8 mouse cellular contexts compared by ENCODE assay signal in genomic region chr3:94757251-94758055, GRCm38 (mm10). TPM values are rescaled to one million over a fixed set of nuclear protein-coding genes. Genes with fewer than 3 reads are reported as not detected.
DNase-seq lines count a peak whose midpoint lies in the region; ATAC-seq lines count a peak whose summit lies in the region.
"Not testable (repeated sequence)": the region's sequence is repeated elsewhere in the genome, so short reads cannot be mapped to it uniquely, and the experiment has no call there.

No protein-coding gene starts in this region.

- peak overlapping the region; percentile 22; the same call in 1 of the 2 replicates for H3K9ac ChIP-seq in heart, embryonic 15.5 days
- H3K9ac ChIP-seq in intestine, embryonic 16.5 days (ENCODE audit: low read depth, low read length) = peak overlapping the region; percentile 42
- H3K9ac ChIP-seq in liver, embryonic 13.5 days = peak overlapping the region; percentile 50; the same call in 1 of the 2 replicates
- H3K9ac ChIP-seq in midbrain, embryonic 12.5 days (replicated peaks) = 0 out of 2 replicates have a peak overlapping the region, but pooled peaks have one; percentile 24

- H3K9me3 ChIP-seq in forebrain, embryonic 10.5 days; heart, embryonic 15.5 days (replicated peaks); intestine, embryonic 16.5 days (ENCODE audit: control insufficient read depth, low read length); liver, embryonic 13.5 days (replicated peaks); midbrain, embryonic 12.5 days: not testable (repeated sequence)

- H3K36me3 ChIP-seq in forebrain, embryonic 10.5 days (replicated peaks); heart, embryonic 15.5 days; intestine, embryonic 16.5 days (ENCODE audit: control insufficient read depth, insufficient read depth, low read length); liver, embryonic 13.5 days; midbrain, embryonic 12.5 days: not testable (repeated sequence)

- 4% methylated on average over 23 of the region's 47 CpGs for WGBS in forebrain, embryonic 10.5 days
- WGBS in heart, embryonic 15.5 days = 5% methylated on average over 26 of the region's 47 CpGs
- 3% methylated on average over 20 of the region's 47 CpGs for WGBS in intestine, embryonic 16.5 days
- 6% methylated on average over 23 of the region's 47 CpGs for WGBS in liver, embryonic 13.5 days (ENCODE audit: insufficient replicate concordance)
- 4% methylated on average over 25 of the region's 47 CpGs for WGBS in midbrain, embryonic 12.5 days

- peak; percentile 33 for ATAC-seq in common myeloid progenitor, adult 5-6 weeks (replicated peaks; ENCODE audit: low read depth, poor library complexity, severe bottlenecking)
- ATAC-seq in heart, embryonic 15.5 days (replicated peaks; ENCODE audit: insufficient number of reproducible peaks, insufficient read depth, low FRiP score, low read depth); intestine, embryonic 16.5 days: not testable (repeated sequence)
- peak; percentile 50 for ATAC-seq in liver, embryonic 13.5 days (ENCODE audit: low read depth)
- ATAC-seq in midbrain, embryonic 12.5 days (ENCODE audit: low FRiP score, low read depth) = peak; percentile 74

- not testable (repeated sequence) for H3K27me3 ChIP-seq in forebrain, embryonic 10.5 days (ENCODE audit: poor library complexity, severe bottlenecking); heart, embryonic 15.5 days; intestine, embryonic 16.5 days (replicated peaks; ENCODE audit: control insufficient read depth, insufficient read depth, low read length); midbrain, embryonic 12.5 days
- peaks cover 21% of the 10 kb centered on the region for H3K27me3 ChIP-seq in liver, embryonic 13.5 days

- peak overlapping the region; percentile 69 for H3K4me2 ChIP-seq in heart, embryonic 15.5 days
- H3K4me2 ChIP-seq in intestine, embryonic 16.5 days (ENCODE audit: low read depth, low read length) = peak overlapping the region; percentile 45
- H3K4me2 ChIP-seq in liver, embryonic 13.5 days = peak overlapping the region; percentile 71
- peak overlapping the region; percentile 58 for H3K4me2 ChIP-seq in midbrain, embryonic 12.5 days (replicated peaks)

- H3K4me3 ChIP-seq in forebrain, embryonic 10.5 days = peak overlapping the region; percentile 50
- peak overlapping the region; percentile 44 for H3K4me3 ChIP-seq in heart, embryonic 15.5 days
- H3K4me3 ChIP-seq in intestine, embryonic 16.5 days (ENCODE audit: low read length) = peak overlapping the region; percentile 33
- peak overlapping the region; percentile 49 for H3K4me3 ChIP-seq in liver, embryonic 13.5 days (replicated peaks)
- H3K4me3 ChIP-seq in midbrain, embryonic 12.5 days = peak overlapping the region; percentile 38

- H3K4me1 ChIP-seq in forebrain, embryonic 10.5 days; heart, embryonic 15.5 days (replicated peaks); intestine, embryonic 16.5 days (ENCODE audit: control insufficient read depth, insufficient read depth, low read length); midbrain, embryonic 12.5 days: not testable (repeated sequence)
- H3K4me1 ChIP-seq in liver, embryonic 13.5 days (replicated peaks) = peaks cover 14% of the 10 kb centered on the region

- peak; percentile 11 for DNase-seq in CD4-positive, CD25-positive, alpha-beta regulatory T cell, adult 2 months (ENCODE audit: low read depth, low spot score)
- DNase-seq in forebrain, embryonic 10.5 days (ENCODE audit: extremely low spot score, low spot score); liver, embryonic 13.5 days: not testable (repeated sequence)
- peak; percentile 21 for DNase-seq in retina, embryonic 14.5 days (ENCODE audit: low spot score)

- not testable (repeated sequence) for H3K27ac ChIP-seq in forebrain, embryonic 10.5 days; heart, embryonic 15.5 days; intestine, embryonic 16.5 days (ENCODE audit: low read length); liver, embryonic 13.5 days; midbrain, embryonic 12.5 days (replicated peaks)

RNA-seq across cellular contexts. Expression of gene Cgn, which starts 28.8 kb away (rescaled TPM):
- not detected in 2 replicates for total RNA-seq in common myeloid progenitor, adult 5-6 weeks (2017)
- 9.1 and 10.3 TPM in 2 replicates for polyA plus RNA-seq in forebrain, embryonic 10.5 days (2016; fragmentation: Nextera tagmentation; extraction: Ambion mirVana)
- polyA plus RNA-seq in heart, embryonic 15.5 days (2015; fragmentation: Nextera tagmentation; extraction: Ambion mirVana) = 1.4 and 4.7 TPM in 2 replicates
- polyA plus RNA-seq in intestine, embryonic 16.5 days (2015; fragmentation: Nextera tagmentation; extraction: Ambion mirVana) = 80.9 and 90.7 TPM in 2 replicates
- 7.2 and 8.3 TPM in 2 replicates for polyA plus RNA-seq in liver, embryonic 13.5 days (2015; fragmentation: Nextera tagmentation; extraction: Ambion mirVana)
- polyA plus RNA-seq in midbrain, embryonic 12.5 days (2016; fragmentation: Nextera tagmentation; extraction: Ambion mirVana) = 4.7 and 5.0 TPM in 2 replicates
